Mouse (Mus musculus) right cerebral cortex, adult 2 months (tissue): Measurements from ENCODE around the gene Gm21775.
"Not testable (repeated sequence)": the region's sequence is repeated elsewhere in the genome, so short reads cannot be mapped to it uniquely, and the experiment has no call there.

ENCODE experiments used
- DNase-seq, 2 experiments: peaks; one replicate each; pipeline ENCODE4 v3.0.0; 2021 to 2022; ENCODE audit warnings: low spot score in 2 of 2

The Gm21775 gene

GRCm38 (mm10) chrY:10553153-10553552 is at the start of gene Gm21775:
Gm21775 (plus strand) TSS chrY:10553453.
- DNase-seq, result not testable (repeated sequence)

DNA sequence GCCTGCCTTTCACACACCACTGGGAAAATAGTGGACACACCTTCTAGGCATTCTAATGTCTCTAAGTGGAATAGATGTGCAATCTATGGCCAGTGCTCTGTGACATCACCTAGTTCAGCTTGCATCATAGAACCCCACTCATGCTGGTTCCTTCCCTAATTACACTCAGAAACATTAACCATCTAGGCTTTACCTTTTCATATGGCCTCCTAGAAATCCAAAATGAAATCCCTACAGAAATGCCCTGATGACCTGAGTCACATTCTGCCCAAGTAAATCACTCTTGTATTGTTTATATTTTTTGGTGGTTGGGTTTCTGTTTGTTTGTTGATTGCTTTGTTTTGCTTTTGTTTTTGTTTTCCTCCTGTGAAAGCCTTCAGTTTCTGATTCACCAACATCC is 17.3 kb upstream of the Gm21775 start, which contains the start of gene Gm20737:
Gene Gm20737, minus strand, starts transcription at position 101 of the 400 bp plus-strand sequence.
- not testable (repeated sequence) for DNase-seq
